Mouse (Mus musculus): ENCODE data around the gene Pgf. TPM values are rescaled to one million over a fixed set of nuclear protein-coding genes. Genes with fewer than 3 reads are reported as not detected.

Pgf gene
- polyA plus RNA-seq, 1 experiment from 2014 or later: 0.56 TPM

- H3K27ac ChIP-seq (replicated peaks): no peak overlapping the region
- H3K27me3 ChIP-seq: no peaks in the 10 kb centered on the region; the same call in 1 of the 2 replicates
- H3K36me3 ChIP-seq (replicated peaks): no peaks in the 10 kb centered on the region
- H3K9ac ChIP-seq: no peak overlapping the region
- no peak overlapping the region for H3K4me2 ChIP-seq
- H3K9me3 ChIP-seq (replicated peaks): no peaks in the 10 kb centered on the region
- no peak overlapping the region for H3K4me3 ChIP-seq (replicated peaks)
- H3K4me1 ChIP-seq (replicated peaks): 0 out of 2 replicates have a peak, but pooled peaks cover 8% of the 10 kb centered on the region
- 62% methylated on average over 7 of the region's 7 CpGs for WGBS (ENCODE audit: insufficient replicate concordance)
- ATAC-seq (ENCODE audit: insufficient read depth): no peak
These were observed 12.7 kb upstream of the Pgf start for GRCm38 (mm10) chr12:85190290-85190689.

GRCm38 (mm10) chr12:85186361-85186760, 8.8 kb upstream of the Pgf start:
- peaks cover 16% of the 10 kb centered on the region for H3K27me3 ChIP-seq
- no peaks in the 10 kb centered on the region for H3K36me3 ChIP-seq (replicated peaks)
- no peak overlapping the region for H3K9ac ChIP-seq
- no peak for ATAC-seq (ENCODE audit: insufficient read depth)
- no peak overlapping the region for H3K4me3 ChIP-seq (replicated peaks)
- no peaks in the 10 kb centered on the region for H3K9me3 ChIP-seq (replicated peaks)
- no peak overlapping the region for H3K27ac ChIP-seq (replicated peaks)
- no peaks in the 10 kb centered on the region for H3K4me1 ChIP-seq (replicated peaks)
- WGBS (ENCODE audit: insufficient replicate concordance): 50% methylated on average over 7 of the region's 7 CpGs
- no peak overlapping the region for H3K4me2 ChIP-seq

DNA sequence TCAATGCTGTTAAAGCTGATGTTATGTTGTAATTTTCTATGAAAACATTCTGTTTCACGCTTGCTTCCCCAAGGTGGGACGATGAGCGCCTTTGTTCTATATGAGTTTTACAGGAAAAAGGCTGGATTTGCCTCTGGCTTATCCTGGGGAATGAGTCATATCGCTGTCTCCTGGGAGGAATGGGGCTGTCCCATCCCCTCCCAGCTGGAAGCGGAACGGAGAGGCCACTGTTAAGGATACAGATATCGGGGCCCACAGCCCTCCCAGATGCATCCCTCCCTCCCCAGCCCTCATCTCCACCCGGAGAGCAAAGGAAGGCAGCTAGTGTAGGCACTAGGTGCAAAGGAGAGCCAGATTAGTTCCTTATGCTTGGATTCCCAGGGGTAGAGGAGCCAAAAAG, 8.2 kb upstream of the Pgf start:
- ATAC-seq (ENCODE audit: insufficient read depth): no peak
- no peak overlapping the region for H3K27ac ChIP-seq (replicated peaks)
- H3K27me3 ChIP-seq: peaks cover 22% of the 10 kb centered on the region
- H3K4me3 ChIP-seq (replicated peaks): no peak overlapping the region
- no peak overlapping the region for H3K9ac ChIP-seq
- H3K4me1 ChIP-seq (replicated peaks): no peaks in the 10 kb centered on the region
- WGBS (ENCODE audit: insufficient replicate concordance): 57% methylated on average over 8 of the region's 8 CpGs
- H3K9me3 ChIP-seq (replicated peaks): no peaks in the 10 kb centered on the region
- H3K4me2 ChIP-seq: no peak overlapping the region
- no peaks in the 10 kb centered on the region for H3K36me3 ChIP-seq (replicated peaks)

- no peak for ATAC-seq (ENCODE audit: insufficient read depth)
- Histone ChIP-seq H3K9me3 (replicated peaks) (no peaks in the 10 kb centered on the region), H3K36me3 (replicated peaks) (no peaks in the 10 kb centered on the region), H3K27me3 (peaks cover 37% of the 10 kb centered on the region), H3K4me2 (no peak overlapping the region), H3K4me1 (replicated peaks) (no peaks in the 10 kb centered on the region), H3K4me3 (replicated peaks) (no peak overlapping the region), H3K9ac (no peak overlapping the region), H3K27ac (replicated peaks) (no peak overlapping the region)
- WGBS (ENCODE audit: insufficient replicate concordance): 50% methylated on average over 5 of the region's 5 CpGs
These were observed 6.5 kb upstream of the Pgf start for GRCm38 (mm10) chr12:85184118-85184517.

DNA sequence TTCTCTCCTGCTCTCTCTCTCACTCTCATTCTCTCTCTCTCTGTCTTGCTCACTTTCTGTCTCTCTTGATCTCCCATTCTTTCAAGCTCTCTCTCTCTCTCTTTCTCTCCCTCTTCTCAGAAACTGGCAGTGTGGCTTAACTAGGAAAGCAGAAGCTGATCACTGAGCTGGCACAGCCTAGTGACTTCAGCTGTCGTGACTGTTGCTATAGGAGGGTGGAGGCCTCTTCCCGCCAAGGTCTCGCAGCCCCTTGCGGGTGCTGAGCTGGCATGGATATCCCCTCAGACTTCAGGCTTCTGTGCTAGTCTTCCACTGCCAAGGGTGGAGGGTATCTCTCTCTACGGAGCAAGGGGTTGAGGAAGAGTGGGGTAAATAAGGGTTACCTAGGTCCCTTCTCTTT, 5.3 kb upstream of the Pgf start:
- ATAC-seq (ENCODE audit: insufficient read depth): no peak
- no peaks in the 10 kb centered on the region for H3K36me3 ChIP-seq (replicated peaks)
- H3K9ac ChIP-seq: no peak overlapping the region
- H3K27ac ChIP-seq (replicated peaks): no peak overlapping the region
- no peaks in the 10 kb centered on the region for H3K4me1 ChIP-seq (replicated peaks)
- no peak overlapping the region for H3K4me3 ChIP-seq (replicated peaks)
- H3K4me2 ChIP-seq: no peak overlapping the region
- no peaks in the 10 kb centered on the region for H3K9me3 ChIP-seq (replicated peaks)
- WGBS (ENCODE audit: insufficient replicate concordance): 39% methylated on average over 5 of the region's 5 CpGs
- peaks cover 49% of the 10 kb centered on the region for H3K27me3 ChIP-seq

- WGBS (ENCODE audit: insufficient replicate concordance): 35% methylated on average over 8 of the region's 8 CpGs
- H3K9me3 ChIP-seq (replicated peaks): no peaks in the 10 kb centered on the region
- no peak overlapping the region for H3K9ac ChIP-seq
- peaks cover 3% of the 10 kb centered on the region for H3K4me1 ChIP-seq (replicated peaks)
- ATAC-seq (ENCODE audit: insufficient read depth): no peak
- no peak overlapping the region for H3K4me3 ChIP-seq (replicated peaks)
- H3K27ac ChIP-seq (replicated peaks): no peak overlapping the region
- H3K4me2 ChIP-seq: no peak overlapping the region
- no peaks in the 10 kb centered on the region for H3K36me3 ChIP-seq (replicated peaks)
- H3K27me3 ChIP-seq: peaks cover 55% of the 10 kb centered on the region
These were observed 4.7 kb upstream of the Pgf start for GRCm38 (mm10) chr12:85182345-85182643.

DNA sequence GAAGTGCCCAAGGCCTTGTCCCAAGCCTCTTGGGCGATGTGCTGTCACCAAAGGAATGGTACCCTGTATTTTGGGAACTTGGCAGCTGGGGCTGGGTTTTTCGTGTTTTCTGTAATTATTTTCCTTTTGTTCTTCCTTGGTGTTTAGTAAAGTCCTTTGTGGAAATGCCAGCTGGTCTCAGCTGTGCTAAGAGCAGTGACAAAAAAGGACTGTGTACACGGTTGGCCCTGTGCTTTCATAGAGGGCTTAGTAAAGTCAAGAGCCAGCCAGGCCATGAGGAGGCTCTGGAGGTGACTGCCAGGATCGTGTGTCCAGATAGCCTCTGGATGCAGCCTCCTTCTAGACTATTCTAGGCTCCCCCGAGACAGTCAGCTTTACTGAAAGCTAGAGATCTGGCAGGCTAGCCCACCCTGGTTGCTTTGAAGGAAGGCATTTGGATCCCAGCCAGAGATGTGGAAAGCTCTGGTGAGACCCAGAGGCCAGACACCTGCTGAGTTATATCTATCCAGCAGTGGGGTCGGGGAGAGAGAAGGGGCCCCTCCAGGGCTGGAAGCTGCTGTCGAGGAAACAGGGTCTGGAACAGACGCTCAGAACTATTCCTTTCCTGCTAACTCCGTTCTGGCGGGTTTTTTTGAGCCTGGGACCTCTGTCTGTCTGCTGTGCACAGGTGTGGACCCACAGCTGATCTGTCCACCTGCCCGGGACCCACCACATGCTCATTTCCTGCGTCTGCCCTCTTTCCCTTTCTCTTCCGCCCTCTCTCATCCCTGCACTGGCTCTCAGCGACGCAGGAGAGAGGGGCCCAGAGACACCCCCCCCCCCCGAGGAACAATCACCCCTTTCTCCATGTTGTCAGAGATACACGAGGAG, 4.1 kb upstream of the Pgf start:
- Histone ChIP-seq H3K36me3 (replicated peaks) (no peaks in the 10 kb centered on the region), H3K27me3 (peaks cover 61% of the 10 kb centered on the region), H3K4me3 (replicated peaks) (no peak overlapping the region), H3K4me2 (no peak overlapping the region), H3K27ac (replicated peaks) (no peak overlapping the region), H3K9ac (no peak overlapping the region), H3K4me1 (replicated peaks) (peaks cover 9% of the 10 kb centered on the region), H3K9me3 (replicated peaks) (no peaks in the 10 kb centered on the region)
- no peak for ATAC-seq (ENCODE audit: insufficient read depth)
- WGBS (ENCODE audit: insufficient replicate concordance): 36% methylated on average over 17 of the region's 17 CpGs

- H3K36me3 ChIP-seq (replicated peaks): no peaks in the 10 kb centered on the region
- H3K4me3 ChIP-seq (replicated peaks): no peak overlapping the region
- H3K27ac ChIP-seq (replicated peaks): no peak overlapping the region
- H3K9me3 ChIP-seq (replicated peaks): no peaks in the 10 kb centered on the region
- H3K4me1 ChIP-seq (replicated peaks): peaks cover 16% of the 10 kb centered on the region
- H3K9ac ChIP-seq: no peak overlapping the region
- no peak for ATAC-seq (ENCODE audit: insufficient read depth)
- peaks cover 77% of the 10 kb centered on the region for H3K27me3 ChIP-seq
- WGBS (ENCODE audit: insufficient replicate concordance): 72% methylated on average over 2 of the region's 2 CpGs
- no peak overlapping the region for H3K4me2 ChIP-seq
These were observed 704 bp upstream of the Pgf start for GRCm38 (mm10) chr12:85178294-85178693.

GRCm38 (mm10) chr12:85176846-85177523, 605 bp downstream of the Pgf start:
- no peaks in the 10 kb centered on the region for H3K9me3 ChIP-seq (replicated peaks)
- 2% methylated on average over 32 of the region's 32 CpGs for WGBS (ENCODE audit: insufficient replicate concordance)
- ATAC-seq (ENCODE audit: insufficient read depth): 0 out of 2 replicates have a peak, but pooled peaks have one; percentile 49
- H3K4me2 ChIP-seq: peak overlapping the region; percentile 65
- H3K27ac ChIP-seq (replicated peaks): no peak overlapping the region
- H3K9ac ChIP-seq: no peak overlapping the region
- H3K4me3 ChIP-seq (replicated peaks): peak overlapping the region; percentile 38
- H3K27me3 ChIP-seq: peaks cover 67% of the 10 kb centered on the region
- H3K4me1 ChIP-seq (replicated peaks): peaks cover 16% of the 10 kb centered on the region
- H3K36me3 ChIP-seq (replicated peaks): no peaks in the 10 kb centered on the region

DNA sequence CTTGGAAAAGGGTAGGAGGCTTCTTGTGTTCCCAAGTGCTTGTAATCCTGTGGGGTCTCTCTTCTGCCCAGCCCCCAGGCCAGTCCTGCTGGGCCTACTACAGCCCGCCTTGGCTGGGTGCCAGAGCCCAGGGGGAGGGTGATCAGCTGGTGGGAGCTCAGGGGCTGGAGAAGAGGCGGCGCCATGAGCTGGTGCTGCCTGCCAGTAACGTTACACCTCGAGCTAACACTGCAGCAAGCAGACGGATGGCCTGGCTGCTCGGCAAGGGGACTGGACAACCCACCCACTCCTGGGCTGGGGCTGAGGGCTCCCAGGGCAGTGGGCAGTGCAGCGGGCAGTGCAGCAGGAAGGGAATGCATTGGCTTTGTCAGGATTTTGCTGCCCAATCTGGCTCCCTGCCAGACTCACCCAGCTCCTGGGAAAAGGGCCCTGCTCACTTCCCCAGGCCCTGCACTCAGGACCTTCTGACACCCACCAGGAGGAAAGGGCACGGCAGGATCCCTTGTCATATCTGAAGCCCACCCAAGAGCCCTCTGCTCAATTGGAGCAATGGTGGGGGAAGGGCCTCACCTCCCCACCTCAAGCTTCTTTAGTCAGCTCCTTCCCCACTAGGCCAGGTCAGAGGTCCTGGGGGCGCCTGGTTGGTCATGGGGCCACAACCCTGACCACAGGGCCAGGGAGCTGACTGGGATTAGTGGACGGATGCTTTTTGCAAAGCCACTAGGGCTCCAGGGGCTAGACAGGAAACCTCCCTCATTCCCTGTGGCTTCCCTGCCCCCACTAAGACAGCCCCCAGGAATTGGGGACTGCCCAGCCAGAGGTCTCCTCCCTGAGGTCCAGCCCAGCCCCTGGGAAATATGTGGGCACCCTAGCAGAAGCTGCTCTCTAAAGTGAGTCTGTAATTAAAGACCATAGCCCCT, 1.4 kb downstream of the Pgf start:
- Histone ChIP-seq H3K9me3 (replicated peaks) (no peaks in the 10 kb centered on the region), H3K4me2 (peak overlapping the region; percentile 65), H3K36me3 (replicated peaks) (no peaks in the 10 kb centered on the region), H3K27me3 (peaks cover 59% of the 10 kb centered on the region), H3K4me3 (replicated peaks) (0 out of 2 replicates have a peak overlapping the region, but pooled peaks have one; percentile 4), H3K27ac (replicated peaks) (no peak overlapping the region), H3K9ac (no peak overlapping the region), H3K4me1 (replicated peaks) (peaks cover 16% of the 10 kb centered on the region)
- no peak for ATAC-seq (ENCODE audit: insufficient read depth)
- 40% methylated on average over 11 of the region's 11 CpGs for WGBS (ENCODE audit: insufficient replicate concordance)

Measured in liver, embryonic 15.5 days (tissue).